Mouse (Mus musculus) embryonic facial prominence, embryonic 15.5 days (tissue): Measurements from ENCODE around the gene Pphln1. TPM values are rescaled to one million over a fixed set of nuclear protein-coding genes. Genes with fewer than 3 reads are reported as not detected.
A peak's percentile ranks its signal among the peaks of the same experiment; 100 is the strongest.

Experiments used
- ATAC-seq: fragments of 200-750 bp; cut with Nextera tagmentation; 2 replicates; pipeline ENCODE4 v1.8.0; 2017; ENCODE audit warnings: low read depth, moderate TSS enrichment; ENCODE audit not compliant: insufficient number of reproducible peaks, low FRiP score, low TSS enrichment
- H3K27ac ChIP-seq: fragments of 300-500 bp; sonication (generic); replicated peaks from 2 replicates; pipeline ENCODE4 v1.5.1; 2015; ENCODE audit warnings: mild to moderate bottlenecking, inconsistent platforms
- H3K27me3 ChIP-seq: fragments of 300-500 bp; sonication (generic); 2 replicates; pipeline ENCODE4 v1.6.1; 2015; ENCODE audit warnings: inconsistent platforms
- H3K36me3 ChIP-seq: fragments of 300-500 bp; sonication (generic); 2 replicates; pipeline ENCODE4 v1.6.1; 2015; ENCODE audit warnings: mild to moderate bottlenecking, inconsistent platforms
- H3K4me1 ChIP-seq: fragments of 300-500 bp; sonication (generic); 2 replicates; pipeline ENCODE4 v1.6.1; 2015; ENCODE audit warnings: inconsistent platforms
- H3K4me2 ChIP-seq: fragments of 300-500 bp; sonication (generic); replicated peaks from 2 replicates; pipeline ENCODE4 v1.6.1; 2015; ENCODE audit warnings: mild to moderate bottlenecking, inconsistent platforms
- H3K4me3 ChIP-seq: fragments of 300-500 bp; sonication (generic); replicated peaks from 2 replicates; pipeline ENCODE4 v1.5.1; 2015; ENCODE audit warnings: mild to moderate bottlenecking, inconsistent platforms
- H3K9ac ChIP-seq: fragments of 300-500 bp; sonication (generic); 2 replicates; pipeline ENCODE4 v1.6.1; 2015; ENCODE audit warnings: inconsistent platforms
- H3K9me3 ChIP-seq: fragments of 300-500 bp; sonication (generic); replicated peaks from 2 replicates; pipeline ENCODE4 v1.6.1; 2016; ENCODE audit warnings: inconsistent platforms
- WGBS: fragments of 180-500 bp; shearing (Covaris S2); methylation state at CpG from one replicate; pipeline ENCODE4 v1.1.7; 2015; 5-methylcytosine and 5-hydroxymethylcytosine counted together
- polyA plus RNA-seq: library from polyadenylated mRNA; unstranded; fragments of >200 nt; fragmentation: Nextera tagmentation; extraction: Ambion mirVana; gene quantifications from 2 replicates; pipeline ENCODE4 v1.2.1, GENCODE M21; 2015

The Pphln1 gene
- polyA plus RNA-seq, 1 experiment from 2014 or later, result 50.0 TPM

DNA sequence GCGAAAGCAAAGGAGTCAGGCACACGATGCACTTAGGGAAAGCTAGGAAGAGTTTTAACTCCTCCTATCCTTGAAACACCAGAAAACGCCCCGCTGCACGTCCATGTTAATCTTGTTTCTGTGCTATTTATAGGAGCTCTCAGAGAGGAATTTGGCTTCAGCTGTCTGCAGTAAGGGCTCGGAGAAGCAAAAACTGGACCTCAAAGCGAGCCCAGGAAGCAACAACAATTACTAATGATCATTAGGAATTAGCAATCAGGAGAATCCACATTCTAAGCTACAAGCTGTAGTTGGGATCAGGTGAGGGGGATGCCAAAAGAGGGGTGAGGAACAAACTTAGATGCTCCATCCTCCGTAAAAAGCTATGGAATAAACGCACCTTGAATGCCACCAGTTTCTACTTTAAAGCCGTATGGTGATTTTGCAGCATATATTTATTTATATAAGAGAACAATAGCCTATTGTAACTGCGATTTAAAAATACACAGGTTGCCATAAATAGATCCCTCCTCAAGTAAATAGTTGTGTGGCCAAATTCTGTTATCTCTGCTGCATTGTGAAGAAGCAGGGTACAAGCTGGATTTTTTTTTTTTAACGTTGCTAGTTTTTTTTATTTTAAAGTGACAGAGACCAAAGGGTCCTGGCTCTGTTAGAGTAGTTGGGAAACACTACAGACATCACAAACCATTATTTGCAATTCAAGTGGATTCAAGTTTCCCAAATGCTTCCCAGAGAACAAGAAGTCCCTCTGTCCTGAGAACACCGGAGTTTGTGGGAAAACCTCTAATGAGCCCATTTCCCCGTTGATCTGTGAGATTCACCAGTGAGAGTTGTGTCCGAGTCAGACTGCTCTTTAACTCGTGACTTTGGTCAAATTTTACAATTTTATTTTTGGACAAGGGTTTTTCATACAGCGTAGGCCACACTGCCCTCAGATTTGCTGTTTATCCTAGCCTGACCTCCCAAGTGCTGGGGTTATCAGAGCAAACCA lies 122.0 kb downstream of the Pphln1 start:
- Histone ChIP-seq H3K9me3 (no peaks in the 10 kb centered on the region), H3K9ac (peak overlapping the region; percentile 58), H3K27me3 (no peaks in the 10 kb centered on the region), H3K4me1 (peaks cover 60% of the 10 kb centered on the region), H3K4me3 (peak overlapping the region; percentile 69), H3K4me2 (peak overlapping the region; percentile 83), H3K36me3 (no peaks in the 10 kb centered on the region), H3K27ac (peak overlapping the region; percentile 89)
- WGBS, result 10% methylated on average over 17 of the region's 17 CpGs
- no peak for ATAC-seq

DNA sequence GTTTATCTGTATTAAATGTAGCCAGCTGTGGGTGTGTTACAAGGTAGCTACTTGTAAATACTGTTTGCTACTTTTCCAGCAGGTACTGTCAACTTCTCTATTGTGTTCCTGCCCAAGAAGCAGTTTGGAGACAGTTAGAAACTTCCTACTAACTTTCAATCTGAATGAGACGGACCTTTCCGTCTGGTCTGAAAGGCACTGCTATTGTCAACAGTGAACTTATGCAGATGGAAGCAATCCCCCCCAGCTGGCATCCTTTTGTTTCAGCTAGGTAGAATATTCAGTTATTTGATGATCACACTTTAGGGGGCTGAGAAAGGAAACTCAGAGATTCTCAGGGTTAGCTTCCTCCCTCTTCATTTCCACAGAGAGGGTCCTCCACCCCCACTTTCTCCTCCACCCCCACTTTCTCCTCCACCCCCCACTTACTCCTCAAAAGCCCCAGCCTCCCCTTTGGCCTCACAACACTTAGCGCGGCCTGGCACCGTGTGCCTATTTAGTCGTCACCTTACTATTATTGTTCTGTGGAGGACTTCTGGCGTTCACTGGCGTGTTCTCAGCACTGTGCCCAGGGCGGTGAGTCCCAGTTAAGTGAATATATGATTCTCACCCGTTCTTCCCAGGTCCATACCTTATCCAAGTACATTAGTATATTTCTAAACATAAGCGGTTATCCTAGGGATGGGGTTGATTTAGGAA lies 123.1 kb downstream of the Pphln1 start:
- no peak overlapping the region for H3K4me2 ChIP-seq
- H3K9me3 ChIP-seq, result no peaks in the 10 kb centered on the region
- no peak for ATAC-seq
- 51% methylated on average over 11 of the region's 11 CpGs for WGBS
- peak overlapping the region; percentile 28; the same call in 1 of the 2 replicates for H3K27ac ChIP-seq
- no peaks in the 10 kb centered on the region for H3K36me3 ChIP-seq
- no peak overlapping the region for H3K9ac ChIP-seq
- H3K4me3 ChIP-seq, result no peak overlapping the region
- H3K4me1 ChIP-seq, result peaks cover 54% of the 10 kb centered on the region
- H3K27me3 ChIP-seq, result no peaks in the 10 kb centered on the region

DNA sequence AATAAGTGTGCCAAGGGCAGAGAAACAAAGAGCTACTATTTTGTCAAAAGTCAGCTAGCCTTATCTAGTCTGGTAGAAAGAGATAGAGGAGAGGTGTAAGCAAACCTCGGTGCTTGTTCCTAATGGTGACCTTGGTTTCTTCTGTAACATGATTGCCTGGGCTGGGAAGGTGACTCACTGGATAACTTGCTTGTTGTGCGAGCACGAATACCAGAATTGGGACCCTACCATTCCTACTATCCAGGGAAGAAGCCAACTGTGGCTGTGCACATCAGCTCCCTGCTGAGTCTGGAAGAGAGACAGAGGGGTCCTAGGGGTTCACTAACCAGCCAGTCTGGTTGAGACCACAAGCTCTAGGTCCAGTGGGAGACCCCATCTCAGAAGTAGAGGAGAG lies 123.6 kb downstream of the Pphln1 start:
- no peak overlapping the region for H3K4me2 ChIP-seq
- no peaks in the 10 kb centered on the region for H3K9me3 ChIP-seq
- no peak overlapping the region for H3K9ac ChIP-seq
- ATAC-seq, result no peak
- H3K36me3 ChIP-seq, result no peaks in the 10 kb centered on the region
- peaks cover 54% of the 10 kb centered on the region for H3K4me1 ChIP-seq
- no peak overlapping the region for H3K4me3 ChIP-seq
- 55% methylated on average over 3 of the region's 3 CpGs for WGBS
- H3K27ac ChIP-seq, result no peak overlapping the region
- H3K27me3 ChIP-seq, result no peaks in the 10 kb centered on the region

DNA sequence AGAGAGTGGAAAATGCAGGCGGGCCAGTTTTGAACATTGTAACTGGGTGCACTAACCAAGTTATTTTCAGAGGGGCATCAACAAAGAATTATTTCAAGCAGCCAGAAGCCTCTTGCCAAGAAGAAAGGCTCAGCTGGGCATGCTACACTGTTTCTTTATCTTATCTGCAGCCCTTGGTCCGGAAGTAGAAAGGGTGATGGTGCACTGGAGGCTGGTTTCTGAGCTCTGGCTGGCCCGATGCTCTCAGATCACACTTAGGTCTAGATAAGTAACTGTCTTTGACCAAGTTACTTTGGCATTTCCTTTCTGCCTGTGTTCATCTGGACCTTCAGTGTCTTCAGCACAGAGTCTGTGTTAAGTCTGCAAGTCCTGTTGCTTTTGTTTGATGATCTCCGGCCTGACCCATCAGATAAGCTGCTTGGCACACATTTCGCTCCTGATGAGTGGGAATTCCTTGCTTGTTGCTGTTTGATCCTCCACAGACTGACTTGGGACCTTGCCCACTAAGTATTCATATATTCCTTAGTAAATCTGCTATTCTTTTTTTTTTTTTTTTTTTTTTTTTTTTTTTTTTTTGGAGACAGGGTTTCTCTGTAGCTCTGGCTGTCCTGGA lies 127.3 kb downstream of the Pphln1 start:
- Histone ChIP-seq H3K27ac (no peak overlapping the region), H3K9ac (no peak overlapping the region), H3K36me3 (no peaks in the 10 kb centered on the region), H3K4me3 (no peak overlapping the region), H3K27me3 (no peaks in the 10 kb centered on the region), H3K4me2 (no peak overlapping the region), H3K4me1 (peaks cover 21% of the 10 kb centered on the region), H3K9me3 (no peaks in the 10 kb centered on the region)
- no peak for ATAC-seq
- 81% methylated on average over 5 of the region's 5 CpGs for WGBS

DNA sequence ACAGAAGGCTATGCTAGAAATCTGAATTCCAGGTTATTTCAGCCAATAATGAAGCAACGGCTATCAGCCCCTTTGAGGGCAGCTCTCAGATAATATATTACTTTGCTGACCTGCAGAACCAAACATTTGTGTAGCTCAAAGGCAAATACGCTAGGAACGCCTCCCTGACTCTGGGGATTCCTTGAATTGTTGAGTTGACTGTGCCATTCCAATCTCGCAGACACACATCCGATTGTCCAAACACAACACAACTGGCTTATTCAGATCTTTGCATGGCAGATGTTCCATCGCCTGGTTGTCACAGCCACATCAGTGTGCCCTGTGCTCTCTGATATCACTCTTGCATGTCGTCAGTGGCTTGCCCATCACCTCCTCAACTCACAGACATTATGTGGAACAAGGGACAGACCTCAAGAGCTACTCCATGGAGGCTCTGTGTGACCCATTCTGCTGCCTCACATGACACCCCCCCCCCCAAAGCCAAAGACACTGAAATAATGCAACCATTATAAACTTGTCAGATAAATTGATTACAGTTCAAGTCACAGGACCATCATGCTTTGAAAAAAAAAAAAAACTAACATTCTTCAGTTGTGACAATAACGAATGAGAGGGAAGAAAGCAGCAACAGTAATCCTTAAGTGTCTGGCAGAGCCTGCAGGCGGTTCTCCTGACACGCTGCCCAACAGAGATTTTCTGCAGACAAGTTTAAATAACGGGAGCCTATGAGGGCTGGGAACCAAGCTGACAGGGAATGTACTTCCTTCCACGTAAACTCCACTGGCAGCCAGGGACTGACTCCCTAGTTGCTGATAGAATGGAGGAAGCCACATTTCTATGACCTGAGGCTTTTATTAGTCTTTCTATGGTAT lies 131.9 kb downstream of the Pphln1 start:
- Histone ChIP-seq H3K4me1 (peaks cover 18% of the 10 kb centered on the region), H3K4me2 (no peak overlapping the region), H3K4me3 (no peak overlapping the region), H3K27ac (no peak overlapping the region), H3K27me3 (no peaks in the 10 kb centered on the region), H3K36me3 (no peaks in the 10 kb centered on the region), H3K9ac (no peak overlapping the region), H3K9me3 (no peaks in the 10 kb centered on the region)
- no peak for ATAC-seq
- 49% methylated on average over 12 of the region's 12 CpGs for WGBS

DNA sequence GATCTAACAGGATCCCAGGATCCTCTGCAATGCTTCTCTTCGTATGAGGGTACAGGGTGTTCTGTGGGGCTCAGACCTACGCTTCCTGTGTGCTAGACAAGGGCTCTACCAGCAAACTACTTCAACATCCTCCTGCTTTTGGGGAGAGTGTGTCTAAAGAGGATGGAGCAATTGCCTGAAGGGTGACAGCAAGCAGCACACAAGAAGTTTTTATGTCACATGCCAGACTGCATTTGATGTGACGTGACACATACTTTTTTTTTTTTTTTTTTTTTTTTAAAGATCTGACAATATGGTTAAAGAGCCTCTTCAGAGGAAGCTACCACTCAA lies 132.5 kb downstream of the Pphln1 start:
- Histone ChIP-seq H3K9me3 (no peaks in the 10 kb centered on the region), H3K36me3 (no peaks in the 10 kb centered on the region), H3K4me3 (no peak overlapping the region), H3K4me1 (peaks cover 18% of the 10 kb centered on the region), H3K27me3 (no peaks in the 10 kb centered on the region), H3K27ac (no peak overlapping the region), H3K9ac (no peak overlapping the region), H3K4me2 (no peak overlapping the region)
- 65% methylated on average over 3 of the region's 3 CpGs for WGBS
- no peak for ATAC-seq

DNA sequence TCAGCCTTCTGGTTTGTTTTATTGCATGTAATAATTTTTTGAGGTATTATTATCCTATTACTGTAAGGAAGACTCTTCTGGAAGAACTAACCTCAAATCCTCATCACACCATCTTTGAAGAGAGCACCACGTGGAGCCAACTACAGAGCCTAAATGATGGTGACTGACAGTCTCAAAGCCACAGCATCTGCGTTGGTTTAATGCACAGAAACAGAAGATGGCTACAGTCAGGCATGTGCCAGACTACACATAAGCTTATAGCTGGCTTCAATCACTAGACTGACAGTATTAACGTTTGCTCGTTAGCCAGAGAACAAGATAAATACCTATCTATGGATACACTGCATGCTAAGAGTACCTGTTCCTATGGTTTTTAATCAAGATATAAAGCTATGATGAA lies 138.0 kb downstream of the Pphln1 start:
- H3K4me1 ChIP-seq, result peaks cover 32% of the 10 kb centered on the region
- 36% methylated on average over 4 of the region's 4 CpGs for whole genome bisulfite sequencing
- H3K27ac ChIP-seq, result no peak overlapping the region
- no peak overlapping the region for H3K4me2 ChIP-seq
- no peak for ATAC-seq
- no peak overlapping the region for H3K4me3 ChIP-seq
- H3K9ac ChIP-seq, result no peak overlapping the region
- H3K9me3 ChIP-seq, result no peaks in the 10 kb centered on the region
- H3K27me3 ChIP-seq, result no peaks in the 10 kb centered on the region
- H3K36me3 ChIP-seq, result no peaks in the 10 kb centered on the region

DNA sequence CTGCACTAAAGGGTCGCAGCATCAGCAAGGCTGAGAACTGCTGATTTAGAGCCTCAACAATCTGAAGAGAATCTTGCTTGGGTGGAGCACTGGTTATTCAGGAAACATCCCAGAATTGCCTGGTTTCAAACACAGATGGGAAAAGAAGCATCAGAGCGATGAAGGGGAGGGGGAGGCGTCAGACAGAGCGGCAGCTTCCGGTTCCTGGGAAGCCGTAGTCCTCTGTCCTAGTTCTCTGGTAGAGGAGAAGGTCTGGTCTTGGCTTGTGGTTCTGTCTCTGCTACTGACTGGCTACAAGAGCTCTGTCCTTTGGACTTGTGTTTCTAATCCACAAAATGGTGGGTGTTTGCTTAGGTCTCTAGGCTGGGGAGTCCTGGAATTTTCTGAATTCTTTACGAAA lies 139.6 kb downstream of the Pphln1 start:
- Histone ChIP-seq H3K27ac (no peak overlapping the region), H3K4me1 (peaks cover 32% of the 10 kb centered on the region), H3K4me2 (no peak overlapping the region), H3K9me3 (no peaks in the 10 kb centered on the region), H3K4me3 (no peak overlapping the region), H3K9ac (no peak overlapping the region), H3K27me3 (no peaks in the 10 kb centered on the region), H3K36me3 (no peaks in the 10 kb centered on the region)
- 61% methylated on average over 7 of the region's 7 CpGs for WGBS
- ATAC-seq, result no peak

DNA sequence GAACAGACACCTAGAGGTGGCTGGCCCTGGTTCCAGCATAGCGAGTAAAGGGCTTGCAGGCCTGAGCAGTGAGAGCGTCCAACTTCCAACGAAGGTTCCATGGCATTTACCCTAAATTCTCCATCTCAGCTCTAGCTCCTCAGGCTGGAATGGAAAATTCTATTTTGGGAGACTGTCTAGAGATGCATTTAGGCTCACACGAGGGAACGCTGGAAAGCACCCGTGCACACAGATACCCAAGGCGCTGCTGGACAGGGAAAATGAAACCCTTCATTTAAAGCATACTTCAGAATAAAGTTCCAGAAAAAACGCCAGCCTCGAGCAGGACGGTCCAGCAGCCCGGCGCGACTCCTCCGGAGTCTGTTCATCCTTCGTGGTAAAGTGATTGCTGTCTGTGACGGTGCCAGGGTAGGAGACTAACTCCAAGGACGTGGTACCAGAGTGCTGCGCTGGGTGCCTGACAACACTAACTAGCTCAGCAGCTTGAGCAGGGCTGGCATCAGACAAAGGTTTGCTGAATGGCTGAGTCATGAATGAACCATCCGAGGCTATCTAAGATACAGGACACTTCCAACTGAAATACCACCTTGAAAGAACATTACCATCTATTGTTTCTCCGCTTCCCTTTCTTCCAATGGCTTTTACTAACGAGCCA lies 140.5 kb downstream of the Pphln1 start:
- no peak overlapping the region for H3K9ac ChIP-seq
- no peaks in the 10 kb centered on the region for H3K9me3 ChIP-seq
- H3K4me1 ChIP-seq, result peaks cover 30% of the 10 kb centered on the region
- no peaks in the 10 kb centered on the region for H3K36me3 ChIP-seq
- no peaks in the 10 kb centered on the region for H3K27me3 ChIP-seq
- no peak for ATAC-seq
- no peak overlapping the region for H3K4me3 ChIP-seq
- no peak overlapping the region for H3K4me2 ChIP-seq
- WGBS, result 83% methylated on average over 21 of the region's 21 CpGs
- 0 out of 2 replicates have a peak overlapping the region, but pooled peaks have one; percentile 4 for H3K27ac ChIP-seq

DNA sequence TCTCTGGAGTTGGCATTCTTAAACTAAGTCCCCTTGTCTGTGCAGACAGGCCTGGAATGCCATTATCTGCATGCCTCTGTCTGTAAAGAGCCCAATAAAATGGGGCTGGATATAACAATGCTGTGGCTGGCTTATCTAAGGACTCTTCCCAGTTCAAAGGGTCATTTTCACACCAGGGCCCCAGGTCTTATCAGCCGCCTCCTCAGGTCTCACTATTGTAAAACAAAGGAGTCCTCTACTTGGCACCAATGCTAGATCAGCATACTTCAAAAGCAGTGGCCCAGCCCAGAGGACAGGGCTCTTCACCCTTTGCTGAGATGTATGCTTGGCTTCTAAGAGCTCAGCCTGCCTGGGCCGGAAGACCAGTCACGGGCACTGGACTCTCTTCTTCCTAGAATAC lies 141.3 kb downstream of the Pphln1 start:
- 86% methylated on average over 3 of the region's 3 CpGs for WGBS
- no peaks in the 10 kb centered on the region for H3K9me3 ChIP-seq
- H3K9ac ChIP-seq, result no peak overlapping the region
- H3K27me3 ChIP-seq, result no peaks in the 10 kb centered on the region
- no peak overlapping the region for H3K4me2 ChIP-seq
- ATAC-seq, result no peak
- no peaks in the 10 kb centered on the region for H3K36me3 ChIP-seq
- H3K4me3 ChIP-seq, result no peak overlapping the region
- no peak overlapping the region for H3K27ac ChIP-seq
- H3K4me1 ChIP-seq, result peaks cover 30% of the 10 kb centered on the region
